Mouse (Mus musculus): ENCODE results near the gene 6430571L13Rik. TPM values are rescaled to one million over a fixed set of nuclear protein-coding genes. Genes with fewer than 3 reads are reported as not detected.

The 6430571L13Rik gene
- 1 to 10 TPM; 2.5 to 3.2 TPM for total RNA-seq (2021)
- long read RNA-seq, partial matches to known transcripts, result 0 of 4 reads
- long read RNA-seq, other reads (novel, unspliced or antisense), result 2 of 4 reads

DNA sequence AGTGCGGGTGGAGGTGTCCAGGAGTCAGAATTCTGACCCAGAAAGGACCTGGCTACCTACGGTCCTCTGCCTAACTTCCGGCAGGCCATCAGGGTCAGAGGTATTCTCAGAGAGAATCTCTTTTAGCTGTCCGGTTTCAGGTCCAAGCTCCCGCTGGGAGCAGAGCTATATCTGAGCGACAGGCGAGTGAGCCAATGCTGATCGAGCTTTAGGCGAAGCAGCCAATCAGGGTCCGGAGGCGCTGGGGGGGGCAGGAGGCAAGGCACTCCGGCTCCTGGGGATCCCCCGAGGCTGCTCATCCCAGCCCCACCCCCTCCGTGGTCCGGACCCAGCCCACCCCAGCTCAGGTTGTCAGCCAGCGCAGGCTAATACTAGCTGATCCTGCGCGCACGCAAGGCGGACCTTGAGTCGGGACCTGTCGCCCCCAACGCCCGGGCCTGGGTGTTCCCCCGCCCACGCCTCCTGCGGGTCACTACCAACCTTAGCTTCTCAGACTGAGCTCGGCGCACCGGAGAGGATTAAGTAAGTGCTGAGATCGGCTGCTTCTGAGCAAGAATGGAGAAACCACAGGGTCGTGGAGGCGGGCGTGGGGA lies at the start of gene 6430571L13Rik:
6430571L13Rik (plus strand) TSS at position 336 of the 593 bp plus-strand sequence.
- DNase-seq (ENCODE audit: low spot score in 2 of 2), result peak; percentile 87 to 96

DNA sequence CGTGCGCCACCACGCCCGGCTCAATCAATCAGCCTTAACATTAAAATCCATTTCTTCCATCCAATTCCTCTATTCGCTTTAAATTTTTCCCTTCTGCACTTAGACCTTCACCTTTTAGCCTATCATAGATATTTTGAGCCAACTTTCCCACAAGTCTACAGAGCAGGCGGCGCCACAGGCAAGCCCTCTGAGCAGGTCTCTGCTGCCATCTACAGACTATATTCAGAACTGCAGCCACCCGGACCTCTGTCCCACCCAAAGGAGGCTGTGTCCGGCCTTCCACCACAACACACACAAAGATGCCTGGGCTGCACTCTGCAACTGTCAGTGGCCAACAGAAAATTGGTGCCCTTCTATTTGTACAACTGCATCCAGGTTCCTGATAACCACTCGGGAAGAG lies 49.5 kb upstream of the 6430571L13Rik start:
- peak; percentile 57 to 86 for DNase-seq (ENCODE audit: low spot score in 2 of 2)

DNA sequence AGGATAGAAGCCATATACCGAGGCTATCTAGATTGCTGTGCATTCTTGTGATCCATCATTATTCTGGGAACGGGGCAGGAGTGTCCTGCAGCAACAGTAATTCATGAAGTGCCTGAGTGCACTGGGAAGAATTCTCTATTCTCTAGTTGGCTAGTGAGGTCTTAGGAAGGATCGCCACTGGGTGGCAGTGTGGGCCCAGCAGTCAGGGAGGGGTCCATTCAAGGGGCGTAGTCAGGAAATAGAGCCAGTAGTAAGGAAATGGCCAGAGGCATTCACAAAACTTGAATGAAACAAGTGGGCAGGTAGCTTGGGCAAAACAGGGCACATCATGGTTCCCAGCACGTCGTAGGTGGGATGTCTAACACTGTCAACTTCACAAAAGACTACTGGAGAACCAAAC lies 46.2 kb upstream of the 6430571L13Rik start:
- DNase-seq (ENCODE audit: low spot score in 2 of 2), result peak in 1 of 2 experiments; percentile 73

DNA sequence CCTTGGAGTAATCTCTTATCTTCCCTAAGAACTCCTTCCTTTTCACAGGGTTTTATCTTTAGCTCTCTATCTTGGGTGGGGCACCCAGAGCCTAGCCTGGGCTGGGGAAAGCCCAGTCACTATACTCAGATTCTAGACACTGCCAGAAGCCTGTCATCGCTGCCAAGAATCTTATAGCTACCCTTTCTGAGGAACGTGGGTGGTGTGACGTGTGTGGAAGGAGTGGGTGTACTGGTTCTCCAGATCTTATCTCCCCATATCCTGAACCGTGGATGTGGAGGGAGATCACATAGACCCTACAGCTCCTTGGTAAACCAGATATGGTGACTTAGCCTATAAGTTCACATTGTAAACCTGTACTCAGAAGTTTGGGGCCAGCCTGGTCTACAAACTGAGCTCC lies 44.8 kb upstream of the 6430571L13Rik start:
- DNase-seq (ENCODE audit: low spot score in 2 of 2), result no peak

DNA sequence AAGGTAGTCTGAATTCAATTTTAAA lies 44.6 kb upstream of the 6430571L13Rik start, which contains the start of gene Cish:
Cish (plus strand) TSS at position 11 of the 25 bp plus-strand sequence.
- no peak for DNase-seq (ENCODE audit: low spot score in 2 of 2)

DNA sequence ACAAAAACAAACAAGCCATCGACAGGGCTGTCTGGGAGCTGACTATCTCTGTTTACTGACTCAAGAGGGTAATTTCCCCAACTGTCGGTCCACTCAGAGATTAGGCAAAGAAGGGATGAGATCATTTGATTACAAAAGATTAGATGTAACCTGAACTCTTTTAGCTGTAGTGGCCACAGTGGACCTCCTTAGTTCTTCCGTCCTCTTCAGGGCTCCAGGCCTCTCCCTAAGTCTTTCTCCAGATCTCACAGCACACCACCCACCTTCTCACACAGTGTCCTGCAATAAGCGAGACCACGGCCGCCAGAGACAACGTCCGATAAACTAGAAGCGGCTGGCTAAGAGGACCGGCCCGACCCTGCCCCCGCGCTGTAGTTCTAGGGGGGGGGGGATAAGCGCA lies 44.4 kb upstream of the 6430571L13Rik start:
- no peak for DNase-seq (ENCODE audit: low spot score in 2 of 2)

DNA sequence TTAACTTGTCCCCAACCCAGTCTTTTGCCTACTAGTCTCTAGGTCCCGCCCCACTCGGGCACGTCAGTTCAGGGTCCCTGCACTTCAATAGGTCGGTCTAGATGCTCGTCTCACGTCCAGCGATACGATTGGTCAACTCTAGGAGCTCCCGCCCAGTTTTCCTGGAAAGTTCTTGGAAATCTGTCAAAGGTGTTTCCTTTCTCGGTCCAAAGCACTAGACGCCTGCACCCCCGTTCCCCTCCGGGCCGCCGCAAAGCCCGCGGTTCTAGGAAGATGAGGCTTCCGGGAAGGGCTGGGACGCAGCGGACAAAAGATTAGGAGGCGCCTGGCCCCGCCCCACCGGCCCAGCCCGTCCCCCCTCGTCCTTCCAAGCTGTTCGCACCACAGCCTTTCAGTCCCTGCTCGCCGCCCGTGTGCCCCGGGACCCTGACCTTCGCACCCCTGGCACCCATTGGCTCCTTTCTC lies 43.9 kb upstream of the 6430571L13Rik start:
- DNase-seq (ENCODE audit: low spot score in 2 of 2), result peak; percentile 81 to 96

DNA sequence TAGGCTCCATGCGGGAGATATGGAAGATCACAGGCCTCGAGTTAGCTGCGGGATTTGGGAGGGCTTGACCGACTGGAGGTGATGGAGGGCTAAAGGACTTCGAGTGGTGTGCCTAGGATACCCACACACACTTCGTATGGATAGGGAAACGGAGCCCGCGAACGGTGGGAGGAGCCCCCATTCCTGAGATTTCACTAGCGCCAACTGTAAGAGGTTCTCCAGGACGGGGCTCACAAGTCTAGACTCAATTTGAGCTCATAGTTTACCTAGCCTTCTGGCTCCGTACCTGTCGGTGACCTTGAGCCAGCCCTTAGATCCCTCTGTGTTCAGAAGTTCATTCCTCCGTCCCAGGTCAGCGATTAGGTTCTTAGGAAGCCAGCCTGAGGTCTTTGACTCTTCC lies 43.3 kb upstream of the 6430571L13Rik start:
- DNase-seq (ENCODE audit: low spot score in 2 of 2), result no peak

DNA sequence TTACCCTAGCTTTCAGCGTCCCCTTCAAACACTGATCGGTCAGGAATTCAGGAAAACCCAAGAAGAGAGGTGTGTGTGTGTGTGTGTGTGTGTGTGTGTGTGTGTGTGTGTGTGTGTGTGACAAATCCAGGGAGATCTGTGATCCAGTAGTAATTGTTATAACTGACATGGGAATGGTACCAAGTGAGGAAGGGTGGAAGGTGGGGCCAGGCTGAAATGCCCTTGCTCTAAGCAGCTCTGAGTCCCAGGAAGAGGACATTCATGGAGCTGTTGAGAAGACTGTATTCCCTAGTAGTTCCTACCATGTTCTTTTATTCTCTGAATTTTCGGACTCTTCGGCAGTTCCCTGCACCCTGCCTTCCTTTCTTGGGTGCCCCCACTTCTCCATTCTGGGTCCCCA lies 42.7 kb upstream of the 6430571L13Rik start:
- no peak for DNase-seq (ENCODE audit: low spot score in 2 of 2)

DNA sequence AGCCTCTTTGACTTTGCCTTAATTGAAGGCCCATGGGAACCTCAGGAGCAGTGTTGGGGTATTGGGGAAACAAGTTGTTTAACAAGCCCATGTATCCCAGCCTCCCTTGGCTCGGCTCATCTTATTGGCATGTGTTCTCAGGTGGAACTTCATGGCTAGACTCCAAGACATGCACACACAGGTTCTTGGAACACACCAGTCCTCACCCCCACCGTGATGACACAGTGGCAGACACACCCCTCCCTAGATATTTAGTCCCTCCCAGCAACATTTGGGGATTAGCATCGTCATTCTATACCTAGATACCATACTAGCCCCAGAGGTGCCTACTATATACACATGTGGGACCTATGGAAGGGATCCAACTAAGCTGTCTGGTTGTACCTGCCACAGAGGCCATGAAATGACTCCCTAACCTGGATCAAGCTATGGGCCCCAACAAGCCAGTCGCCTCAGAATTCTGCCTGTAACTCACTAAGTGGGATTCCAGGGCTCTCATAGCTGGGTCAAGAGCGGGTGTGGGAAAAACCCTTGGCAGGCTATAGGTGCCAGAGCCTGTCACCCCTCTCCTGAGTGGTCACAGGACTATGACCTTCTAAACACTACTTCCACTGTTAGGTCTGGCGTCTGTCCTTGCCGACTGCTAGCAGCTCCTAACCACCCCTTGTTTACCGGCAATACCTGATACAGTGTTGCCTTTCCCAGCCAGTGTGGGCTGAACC lies 42.2 kb upstream of the 6430571L13Rik start:
- no peak for DNase-seq (ENCODE audit: low spot score in 2 of 2)

DNA sequence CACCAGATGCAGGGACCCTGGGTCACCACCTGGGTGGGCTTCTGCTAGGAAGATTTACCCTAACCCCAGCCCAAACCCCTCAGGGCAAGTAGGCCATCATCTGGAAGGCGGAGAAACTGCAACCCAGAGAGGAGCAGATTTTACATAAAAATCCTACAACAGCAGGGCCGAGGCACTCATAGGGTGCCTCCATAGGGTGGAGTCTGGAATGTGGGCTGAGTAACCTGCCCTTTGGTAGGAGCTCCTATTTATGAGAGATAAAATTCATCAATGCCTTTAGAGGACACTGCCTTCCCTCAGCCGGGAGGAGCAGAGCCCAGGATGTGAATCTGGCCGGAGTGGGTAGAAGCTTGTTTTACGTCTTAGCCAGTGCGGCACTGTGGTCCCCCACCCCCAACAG lies 41.5 kb upstream of the 6430571L13Rik start:
- no peak for DNase-seq (ENCODE audit: low spot score in 2 of 2)

DNA sequence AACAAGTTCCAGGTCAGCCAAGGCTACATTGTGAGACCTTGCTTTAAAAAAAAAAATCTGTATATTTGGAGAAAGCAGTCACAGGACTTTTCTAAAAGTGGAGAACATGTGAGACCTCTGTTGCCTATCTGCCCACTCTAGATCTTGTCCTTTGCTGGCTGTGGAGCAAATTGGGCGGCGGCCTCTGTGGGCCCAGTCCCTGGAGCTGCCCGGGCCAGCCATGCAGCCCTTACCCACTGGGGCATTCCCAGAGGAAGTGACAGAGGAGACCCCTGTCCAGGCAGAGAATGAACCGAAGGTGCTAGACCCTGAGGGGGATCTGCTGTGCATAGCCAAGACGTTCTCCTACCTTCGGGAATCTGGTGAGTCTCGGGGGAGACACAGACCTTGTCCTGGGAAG lies 40.6 kb upstream of the 6430571L13Rik start:
- DNase-seq (ENCODE audit: low spot score in 2 of 2), result no peak

DNA sequence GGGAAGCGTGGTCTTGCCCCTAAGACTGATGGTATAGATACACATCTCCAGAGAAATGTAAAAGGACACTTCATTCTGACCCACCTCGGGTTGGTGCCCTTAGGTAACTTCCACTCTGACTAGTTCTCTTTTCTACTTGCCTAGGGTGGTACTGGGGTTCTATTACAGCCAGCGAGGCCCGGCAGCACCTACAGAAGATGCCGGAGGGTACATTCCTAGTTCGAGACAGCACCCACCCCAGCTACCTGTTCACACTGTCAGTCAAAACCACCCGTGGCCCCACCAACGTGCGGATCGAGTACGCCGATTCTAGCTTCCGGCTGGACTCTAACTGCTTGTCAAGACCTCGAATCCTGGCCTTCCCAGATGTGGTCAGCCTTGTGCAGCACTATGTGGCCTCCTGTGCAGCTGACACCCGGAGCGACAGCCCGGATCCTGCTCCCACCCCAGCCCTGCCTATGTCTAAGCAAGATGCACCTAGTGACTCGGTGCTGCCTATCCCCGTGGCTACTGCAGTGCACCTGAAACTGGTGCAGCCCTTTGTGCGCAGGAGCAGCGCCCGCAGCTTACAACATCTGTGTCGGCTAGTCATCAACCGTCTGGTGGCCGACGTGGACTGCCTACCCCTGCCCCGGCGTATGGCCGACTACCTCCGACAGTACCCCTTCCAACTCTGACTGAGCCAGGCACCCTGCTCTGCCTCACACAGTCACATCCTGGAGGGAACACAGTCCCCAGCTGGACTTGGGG lies 40.0 kb upstream of the 6430571L13Rik start:
- DNase-seq (ENCODE audit: low spot score in 2 of 2), result no peak

DNA sequence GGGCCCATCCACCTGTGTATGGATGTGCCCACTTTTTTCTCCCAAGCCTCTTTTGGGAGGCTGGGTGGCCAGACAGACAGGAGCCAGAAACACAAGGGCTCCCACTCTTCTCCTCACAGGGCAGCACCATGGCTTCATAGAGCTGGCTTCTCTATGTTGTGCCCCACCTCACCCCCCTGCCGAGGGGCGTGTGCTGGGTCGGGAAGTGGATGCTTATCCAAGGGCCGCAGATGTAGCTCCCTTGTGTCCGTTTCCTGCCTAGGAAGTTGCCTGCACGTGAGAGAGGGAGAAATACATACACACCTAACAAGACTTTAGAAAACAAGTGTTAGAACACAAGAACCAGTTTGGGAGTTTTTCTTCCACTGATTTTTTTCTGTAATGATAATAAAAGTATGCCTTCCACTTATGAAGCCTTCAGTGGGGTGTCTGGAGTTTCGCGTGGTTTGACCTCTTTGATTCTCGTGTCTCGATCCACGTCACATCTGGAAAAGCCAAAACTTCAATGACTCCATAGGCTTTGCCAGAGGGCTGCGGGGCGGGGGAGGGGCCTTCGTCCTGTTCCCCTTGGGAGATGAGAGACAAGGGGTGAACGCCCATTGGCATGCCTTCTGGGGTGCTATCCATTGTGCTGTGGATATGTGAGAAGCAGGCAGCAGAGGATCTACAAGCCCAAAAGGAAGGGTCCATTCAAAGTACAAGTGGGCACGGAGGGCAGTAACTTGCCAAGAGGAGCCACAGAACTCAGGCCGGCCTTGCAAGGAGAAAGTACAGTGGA lies 38.7 kb upstream of the 6430571L13Rik start:
- DNase-seq (ENCODE audit: low spot score in 2 of 2), result no peak

DNA sequence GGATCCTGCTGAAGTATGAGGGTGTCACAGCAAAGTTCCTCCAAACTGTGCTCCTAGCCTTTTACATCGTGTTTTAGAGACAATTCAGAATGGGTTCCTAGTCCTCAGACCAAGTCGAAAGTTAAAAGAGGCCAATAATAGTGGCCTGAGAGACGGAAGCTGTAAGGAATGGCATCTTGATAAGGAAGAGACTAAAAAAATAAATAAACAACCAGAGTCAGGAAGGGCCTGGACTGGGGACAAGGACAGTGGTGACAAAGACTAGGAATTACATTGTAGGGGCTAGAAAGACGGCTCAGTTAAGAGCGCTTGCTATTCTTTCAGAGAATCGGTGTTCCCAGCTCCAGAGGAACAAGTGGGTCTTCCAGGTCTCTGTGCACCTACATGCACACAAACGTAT lies 37.8 kb upstream of the 6430571L13Rik start:
- no peak for DNase-seq (ENCODE audit: low spot score in 2 of 2)

DNA sequence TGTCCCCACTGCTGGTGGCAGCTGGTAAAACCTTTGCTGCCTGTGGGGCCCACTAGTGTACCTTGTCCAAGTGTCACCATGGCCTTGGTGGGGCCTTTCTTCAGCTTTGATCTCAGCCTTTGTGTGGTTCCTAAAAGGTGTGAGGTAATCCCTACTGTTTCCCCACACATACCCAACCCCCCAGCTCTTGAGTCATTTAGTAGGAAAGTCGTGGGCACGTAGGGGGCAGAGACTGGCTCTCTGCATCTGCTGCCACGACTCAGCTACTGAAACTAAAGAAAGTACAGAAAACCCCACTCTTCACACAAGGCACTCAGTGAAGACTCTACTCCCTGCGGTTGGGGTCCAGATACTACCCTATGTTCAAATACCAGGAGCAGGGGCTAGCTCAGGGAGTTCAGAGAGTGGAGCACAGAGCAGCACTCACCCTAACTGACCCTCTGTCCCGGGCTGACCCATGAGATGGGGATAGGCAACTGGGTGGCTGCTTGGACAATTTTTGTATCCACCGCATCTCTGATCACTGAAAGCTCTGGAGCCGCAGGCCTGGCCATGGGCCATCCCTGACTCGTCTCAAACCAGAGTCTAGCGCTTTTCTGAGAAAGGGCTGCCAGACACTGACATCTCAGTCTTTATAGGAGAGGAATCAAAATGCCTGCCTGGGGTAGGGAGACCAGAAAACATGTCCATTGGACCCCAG lies 37.1 kb upstream of the 6430571L13Rik start:
- DNase-seq (ENCODE audit: low spot score in 2 of 2), result no peak

DNA sequence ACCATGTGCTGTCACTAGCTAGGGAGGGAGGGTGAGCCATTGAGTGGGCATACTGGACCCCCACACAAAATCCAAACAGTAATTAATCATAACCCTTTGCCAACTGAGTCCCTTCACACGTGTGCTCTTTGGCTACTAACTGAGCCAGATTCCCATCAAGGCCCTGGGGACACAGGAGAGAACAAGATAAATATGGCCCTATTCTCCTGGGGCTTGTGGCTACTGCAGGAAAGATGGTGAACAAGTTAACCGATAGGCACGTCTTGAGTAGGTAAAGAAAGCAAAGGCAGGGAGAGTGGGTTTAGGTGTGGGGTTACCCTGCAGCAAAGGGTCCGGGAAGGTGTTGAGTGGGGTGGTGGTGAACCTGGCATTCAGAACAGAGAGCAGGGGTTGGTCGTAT lies 36.5 kb upstream of the 6430571L13Rik start:
- no peak for DNase-seq (ENCODE audit: low spot score in 2 of 2)

DNA sequence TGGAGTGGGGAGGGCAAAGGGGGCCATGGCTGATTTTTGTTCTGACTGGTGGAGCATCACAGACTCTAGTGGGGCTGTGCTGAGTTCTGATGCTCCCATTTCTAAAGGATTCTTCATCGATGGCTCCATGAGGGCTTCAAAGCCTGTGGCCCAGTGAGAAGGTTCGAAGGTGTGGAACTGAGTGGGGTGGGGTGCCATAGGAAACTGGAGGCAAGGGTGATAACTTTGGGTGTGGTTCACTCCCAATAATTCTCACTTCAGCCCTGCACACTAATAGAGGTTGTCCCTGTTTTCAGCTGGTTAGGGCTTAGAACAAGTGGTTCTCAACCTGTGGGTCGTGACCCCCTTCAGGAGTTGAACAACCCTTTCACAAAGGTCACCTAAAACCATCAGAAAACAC lies 36.0 kb upstream of the 6430571L13Rik start:
- no peak for DNase-seq (ENCODE audit: low spot score in 2 of 2)

DNA sequence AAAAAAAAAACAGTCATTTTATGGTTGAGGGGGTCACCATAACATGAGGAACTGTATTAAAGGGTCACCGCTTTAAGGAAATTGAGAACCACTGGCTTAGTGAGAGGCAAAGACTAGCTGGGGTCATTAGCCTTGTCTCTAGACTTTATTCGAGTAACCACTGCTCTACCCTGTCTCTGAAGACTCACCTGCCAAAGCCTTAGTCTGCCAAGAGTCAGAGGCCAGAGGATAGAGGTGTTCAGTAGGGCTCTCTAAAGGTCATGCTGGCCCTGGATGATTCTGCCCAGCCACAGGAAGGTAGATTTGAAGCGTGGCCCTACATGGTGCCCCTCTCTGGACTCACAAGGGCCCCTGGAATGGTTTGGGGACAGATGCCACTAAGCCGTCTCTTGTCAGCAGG lies 35.4 kb upstream of the 6430571L13Rik start:
- DNase-seq (ENCODE audit: low spot score in 2 of 2), result no peak

DNA sequence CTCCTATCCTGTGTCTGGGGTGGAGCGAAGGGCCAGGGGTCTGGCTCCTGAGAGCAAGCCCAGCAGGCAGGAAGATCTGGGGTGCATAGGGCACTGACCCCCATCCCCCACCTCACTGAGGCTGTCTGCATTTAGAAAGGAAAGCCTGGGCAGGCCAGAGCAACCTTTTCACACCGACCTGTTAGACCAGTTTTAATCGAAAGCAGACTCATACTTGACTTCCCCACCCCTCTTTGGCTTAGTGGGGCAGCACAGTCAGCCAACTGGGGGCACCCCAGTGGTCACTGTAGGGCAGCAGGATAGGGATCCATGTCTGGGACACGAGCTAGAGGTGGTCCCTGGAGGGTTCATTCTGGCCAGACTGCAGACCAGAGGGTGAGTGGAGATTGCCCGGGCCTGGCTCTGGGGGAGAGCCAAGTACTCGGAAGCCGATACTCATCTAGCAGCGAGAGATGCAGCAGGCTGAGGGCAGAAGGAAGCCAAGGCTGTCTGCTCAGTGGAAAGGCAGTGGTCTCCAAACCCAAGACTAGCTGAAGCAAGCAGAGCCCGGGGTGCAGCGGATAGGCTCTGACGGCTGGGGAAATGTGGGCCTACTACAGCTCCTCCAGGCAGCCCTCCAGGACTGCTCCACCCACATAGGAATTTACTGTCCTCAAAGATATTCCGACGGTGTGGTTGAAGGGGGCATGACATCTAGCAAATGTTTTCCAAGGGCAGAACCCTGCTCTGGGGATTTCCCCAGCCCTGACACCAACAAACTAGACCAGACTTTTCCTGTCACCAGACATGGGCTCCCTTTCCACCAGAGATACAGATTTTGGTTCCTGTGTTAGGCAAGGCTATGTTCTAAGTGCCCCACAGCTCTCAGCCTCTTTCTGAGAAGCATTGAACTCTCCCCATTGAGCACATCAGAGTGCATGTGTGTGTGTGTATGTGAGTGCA lies 34.5 kb upstream of the 6430571L13Rik start:
- no peak for DNase-seq (ENCODE audit: low spot score in 2 of 2)
